Mouse (Mus musculus) heart, adult 8-10 months (tissue): ENCODE results near the gene Epha6. TPM values are rescaled to one million over a fixed set of nuclear protein-coding genes. Genes with fewer than 3 reads are reported as not detected.
"Not testable (repeated sequence)": the region's sequence is repeated elsewhere in the genome, so short reads cannot be mapped to it uniquely, and the experiment has no call there.

ENCODE experiments used
- DNase-seq: peaks from one replicate; pipeline ENCODE4 v3.0.0; 2022; ENCODE audit warnings: low spot score
- total RNA-seq, 4 experiments: library from RNA; stranded (reverse); gene quantifications; 2 replicates each; pipeline ENCODE4 v1.2.4; 2022

Epha6 gene
- total RNA-seq, 4 experiments from 2014 or later = 0.14 to 0.22 TPM; not detected in 2

- no peak for DNase-seq
These were observed 635.5 kb downstream of the Epha6 start for GRCm38 (mm10) chr16:59969816-59970215.

GRCm38 (mm10) chr16:59955731-59956130 lies 649.6 kb downstream of the Epha6 start:
- no peak for DNase-seq

GRCm38 (mm10) chr16:59923696-59924095 lies 681.6 kb downstream of the Epha6 start:
- no peak for DNase-seq

- DNase-seq = no peak
These were observed 725.3 kb downstream of the Epha6 start for GRCm38 (mm10) chr16:59880073-59880472.

- no peak for DNase-seq
These were observed 733.5 kb downstream of the Epha6 start for GRCm38 (mm10) chr16:59871792-59872191.

- DNase-seq = no peak
These were observed 751.1 kb downstream of the Epha6 start for GRCm38 (mm10) chr16:59854160-59854717.

GRCm38 (mm10) chr16:59852689-59853088 lies 752.6 kb downstream of the Epha6 start:
- DNase-seq = no peak

GRCm38 (mm10) chr16:59846574-59846973 lies 758.8 kb downstream of the Epha6 start:
- no peak for DNase-seq

- DNase-seq = no peak
These were observed 768.6 kb downstream of the Epha6 start for GRCm38 (mm10) chr16:59836778-59837177.

GRCm38 (mm10) chr16:59836304-59836703 lies 769.0 kb downstream of the Epha6 start:
- no peak for DNase-seq

- no peak for DNase-seq
These were observed 772.9 kb downstream of the Epha6 start for GRCm38 (mm10) chr16:59832468-59832867.

GRCm38 (mm10) chr16:59829655-59830054 lies 775.7 kb downstream of the Epha6 start:
- no peak for DNase-seq

- not testable (repeated sequence) for DNase-seq
These were observed 805.5 kb downstream of the Epha6 start for GRCm38 (mm10) chr16:59799790-59800189.

- no peak for DNase-seq
These were observed 833.0 kb downstream of the Epha6 start for GRCm38 (mm10) chr16:59772297-59772696.

- no peak for DNase-seq
These were observed 834.9 kb downstream of the Epha6 start for GRCm38 (mm10) chr16:59770421-59770820.

GRCm38 (mm10) chr16:59769936-59770335 lies 835.4 kb downstream of the Epha6 start:
- no peak for DNase-seq

- no peak for DNase-seq
These were observed 844.5 kb downstream of the Epha6 start for GRCm38 (mm10) chr16:59760875-59761274.

GRCm38 (mm10) chr16:59750905-59751304 lies 854.4 kb downstream of the Epha6 start:
- no peak for DNase-seq

GRCm38 (mm10) chr16:59743669-59744068 lies 861.7 kb downstream of the Epha6 start:
- no peak for DNase-seq

GRCm38 (mm10) chr16:59715524-59715923 lies 889.8 kb downstream of the Epha6 start:
- DNase-seq = no peak

- DNase-seq = no peak
These were observed 912.1 kb downstream of the Epha6 start for GRCm38 (mm10) chr16:59693230-59693629.

GRCm38 (mm10) chr16:59689120-59689519 lies 916.2 kb downstream of the Epha6 start:
- no peak for DNase-seq

- DNase-seq = no peak
These were observed 920.2 kb downstream of the Epha6 start for GRCm38 (mm10) chr16:59685135-59685534.

- DNase-seq = peak; percentile 39
These were observed 921.9 kb downstream of the Epha6 start for GRCm38 (mm10) chr16:59683434-59683833.
